Mouse (Mus musculus) stomach, postnatal 0 days (tissue): ENCODE measurements at regions not wholly inside any gene's neighbourhood (a gene's known extent, or its start where the extent isn't known, plus 50 kb on each side); places are given as distances from the start of the nearest gene placed in this dataset.

Experiments used
- CTCF ChIP-seq: IDR thresholded peaks from 2 replicates; pipeline ENCODE4 v1.5.1; 2016; ENCODE audit warnings: antibody characterized with exemption, low read depth, mild to moderate bottlenecking, moderate library complexity
- EP300 ChIP-seq: optimal IDR thresholded peaks from 2 replicates; pipeline ENCODE3; 2016; ENCODE audit warnings: antibody characterized with exemption

DNA sequence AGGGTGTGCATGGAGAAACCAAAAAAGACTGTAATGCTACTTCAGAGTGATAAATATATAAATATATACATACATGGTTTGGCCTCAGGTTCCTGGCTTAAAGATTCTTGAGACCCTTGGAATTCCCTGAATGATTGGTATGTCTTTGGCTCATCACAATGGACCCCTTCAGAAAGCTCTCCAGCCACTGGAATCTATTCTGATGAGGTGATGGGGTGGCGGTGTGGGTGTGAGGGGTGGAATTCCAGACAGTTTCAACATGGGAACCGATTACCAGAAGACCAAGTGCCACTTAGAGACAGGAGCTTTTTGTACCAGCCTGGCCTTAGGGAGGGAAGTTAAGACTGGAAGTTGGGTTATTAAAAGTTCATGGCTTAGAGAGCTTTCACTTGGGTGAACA lies 190.1 kb downstream of the Galc start:
- TF ChIP-seq CTCF (no peak), EP300 (no peak)
